Mouse (Mus musculus) liver, adult 2 months (tissue): ENCODE measurements around the gene Tubb5. TPM values are rescaled to one million over a fixed set of nuclear protein-coding genes. Genes with fewer than 3 reads are reported as not detected.

ENCODE experiments used
- DNase-seq: peaks from one replicate; pipeline ENCODE4 v3.0.0-alpha.2; 2011; ENCODE audit warnings: low read depth, low spot score; ENCODE audit errors: extremely low read depth
- H3K27ac ChIP-seq: fragments of 200-500 bp; replicated peaks from 2 replicates; pipeline ENCODE4 v1.5.1; 2012; ENCODE audit warnings: low read depth, mild to moderate bottlenecking, control low read depth, inconsistent platforms, low read length; ENCODE audit not compliant: insufficient read depth
- H3K27me3 ChIP-seq: fragments of 200-500 bp; 2 replicates; pipeline ENCODE4 v1.6.1; 2012; ENCODE audit warnings: mild to moderate bottlenecking, moderate library complexity, low read length, inconsistent platforms; ENCODE audit not compliant: control insufficient read depth, insufficient read depth
- H3K36me3 ChIP-seq: fragments of 200-500 bp; 2 replicates; pipeline ENCODE4 v1.6.1; 2012; ENCODE audit warnings: low read length, inconsistent platforms; ENCODE audit not compliant: control insufficient read depth, insufficient read depth
- H3K4me1 ChIP-seq: fragments of 200-500 bp; 2 replicates; pipeline ENCODE4 v1.6.1; 2011; ENCODE audit warnings: low read length; ENCODE audit not compliant: control insufficient read depth, insufficient read depth
- H3K4me3 ChIP-seq: fragments of 200-500 bp; 2 replicates; pipeline ENCODE4 v1.5.1; 2011; ENCODE audit warnings: low read depth, mild to moderate bottlenecking, control low read depth, low read length, moderate library complexity; ENCODE audit not compliant: insufficient read depth
- H3K79me2 ChIP-seq: fragments of 200-500 bp; 2 replicates; pipeline ENCODE4 v1.6.1; 2012; ENCODE audit warnings: inconsistent platforms, mild to moderate bottlenecking, low read length, moderate library complexity; ENCODE audit not compliant: control insufficient read depth, insufficient read depth
- H3K9ac ChIP-seq: fragments of 200-500 bp; 2 replicates; pipeline ENCODE4 v1.6.1; 2012; ENCODE audit warnings: low read depth, mild to moderate bottlenecking, control low read depth, inconsistent platforms, low read length
- CTCF ChIP-seq: fragments of 200-500 bp; IDR thresholded peaks from 2 replicates; pipeline ENCODE4 v1.5.1; 2011; ENCODE audit warnings: low read depth, low read length, control low read depth
- POLR2A ChIP-seq: fragments of 200-500 bp; IDR thresholded peaks from 2 replicates; pipeline ENCODE4 v1.6.1; 2011; ENCODE audit warnings: low read length, control low read depth; ENCODE audit not compliant: insufficient read depth; ENCODE audit errors: extremely low read depth
- WGBS: fragments of 180-500 bp; shearing (Covaris S2); methylation state at CpG from one replicate; pipeline ENCODE4 v1.1.7; 2018; 5-methylcytosine and 5-hydroxymethylcytosine counted together
- polyA plus RNA-seq: library from polyadenylated mRNA; depleted of rRNA; stranded (reverse); fragments of >200 nt; gene quantifications from 2 replicates; pipeline ENCODE4 v1.2.3, GENCODE M21; 2012
- total RNA-seq: library from RNA; depleted of rRNA; stranded (reverse); fragments of >200 nt; gene quantifications from 2 replicates; pipeline ENCODE4 v1.2.3, GENCODE M21; 2014

Gene Tubb5
- total and polyA plus RNA-seq, 2 experiments = 37.5 to 62.2 TPM

- Histone ChIP-seq H3K4me1 (peaks cover 5% of the 10 kb centered on the region), H3K27ac (no peak overlapping the region), H3K4me3 (no peak overlapping the region), H3K9ac (no peak overlapping the region), H3K36me3 (no peaks in the 10 kb centered on the region), H3K79me2 (0 out of 2 replicates have a peak, but pooled peaks cover under 1% of the 10 kb centered on the region), H3K27me3 (no peaks in the 10 kb centered on the region)
- no peak for DNase-seq
- 73% methylated on average over 6 of the region's 6 CpGs for WGBS
- TF ChIP-seq CTCF (no peak), POLR2A (no peak)
Measured at GRCm38 (mm10) chr17:35874721-35875120, 36.6 kb upstream of the Tubb5 start.

DNA sequence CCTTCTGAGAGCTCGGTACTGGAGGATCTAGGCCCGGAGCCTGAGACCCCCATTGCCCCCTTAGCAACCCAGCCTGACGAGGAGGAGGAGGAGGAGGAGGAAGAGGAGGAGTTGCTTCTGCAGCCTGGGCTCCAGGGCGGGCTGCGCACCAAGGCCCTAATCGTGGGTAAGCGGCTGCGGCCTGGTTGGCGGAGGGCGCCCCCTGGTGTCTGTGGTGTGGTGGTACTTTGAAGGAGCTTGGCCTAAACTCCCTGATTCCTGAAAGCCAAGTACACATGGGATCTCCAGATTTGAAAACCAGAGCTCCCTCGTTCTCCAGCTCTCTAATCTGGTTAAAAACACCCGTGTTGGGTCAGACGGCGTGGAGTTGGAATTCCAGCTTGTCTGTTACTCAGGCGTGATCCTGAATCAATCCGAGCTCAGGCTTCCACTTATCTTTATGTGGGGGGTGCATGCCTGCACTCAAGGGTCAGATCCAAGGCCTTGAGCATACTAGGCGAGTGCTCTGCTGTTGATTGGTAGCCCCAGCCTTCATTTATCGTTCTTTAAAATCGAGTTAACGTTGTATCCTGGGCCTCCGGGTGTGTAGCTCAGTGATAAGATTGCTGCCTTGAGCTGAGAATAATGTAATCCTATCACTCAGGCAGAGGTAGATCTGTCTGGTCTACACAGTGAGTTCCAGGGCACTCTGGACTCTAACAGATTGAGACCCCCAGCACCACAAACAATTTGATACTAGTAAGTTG, 35.8 kb upstream of the Tubb5 start:
- Histone ChIP-seq H3K79me2 (no peaks in the 10 kb centered on the region), H3K9ac (no peak overlapping the region), H3K27ac (no peak overlapping the region), H3K36me3 (no peaks in the 10 kb centered on the region), H3K4me3 (no peak overlapping the region), H3K4me1 (peaks cover 5% of the 10 kb centered on the region), H3K27me3 (no peaks in the 10 kb centered on the region)
- DNase-seq = peak; percentile 50
- TF ChIP-seq POLR2A (no peak), CTCF (peak; percentile 94)
- 24% methylated on average over 21 of the region's 21 CpGs for WGBS

DNA sequence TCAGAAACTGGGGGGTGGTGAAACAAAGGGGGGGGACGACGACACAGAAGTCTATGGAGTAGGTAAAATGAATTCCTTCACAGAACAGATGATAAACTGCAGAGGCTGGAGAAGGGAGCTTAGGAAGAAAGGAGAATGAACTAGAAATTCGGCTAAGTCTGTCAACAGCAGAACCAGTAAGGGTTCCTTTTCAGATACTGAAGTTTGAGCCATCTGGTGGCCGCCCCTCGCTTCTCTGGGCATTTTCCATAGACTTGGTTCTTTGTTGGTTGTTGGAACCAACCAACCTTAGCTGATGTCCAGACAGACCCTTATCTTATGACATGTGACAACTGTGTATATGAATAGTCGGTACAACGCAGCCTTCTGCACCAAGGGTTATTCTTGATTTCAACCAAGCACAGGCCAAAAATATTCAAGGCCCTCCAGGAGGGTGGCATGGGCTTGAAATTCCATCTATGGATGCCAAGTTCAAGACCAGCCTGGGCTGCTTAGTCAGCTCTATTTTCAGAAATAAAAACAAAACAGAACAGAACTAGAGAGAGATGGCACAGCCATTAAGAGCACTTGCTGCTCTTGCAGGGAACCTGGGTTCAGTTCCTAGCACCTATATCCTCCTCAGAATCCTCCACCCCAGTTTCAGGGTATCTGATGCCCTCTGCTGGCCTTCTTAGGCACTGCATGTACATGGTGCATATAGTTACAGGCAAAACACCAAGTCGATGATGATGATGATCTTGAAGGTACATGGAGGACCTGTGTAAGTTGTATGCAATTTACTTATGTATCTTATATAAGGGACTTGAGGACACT, 33.0 kb upstream of the Tubb5 start:
- no peaks in the 10 kb centered on the region for H3K79me2 ChIP-seq
- peak overlapping the region; percentile 79 for H3K27ac ChIP-seq
- no peaks in the 10 kb centered on the region for H3K36me3 ChIP-seq
- WGBS = 69% methylated on average over 8 of the region's 8 CpGs
- peak; percentile 26; the same call in 1 of the 2 replicates for TF ChIP-seq CTCF
- TF ChIP-seq POLR2A = no peak
- H3K4me3 ChIP-seq = no peak overlapping the region
- peaks cover 5% of the 10 kb centered on the region for H3K4me1 ChIP-seq
- no peak overlapping the region for H3K9ac ChIP-seq
- DNase-seq = no peak
- no peaks in the 10 kb centered on the region; the same call in 1 of the 2 replicates for H3K27me3 ChIP-seq

DNA sequence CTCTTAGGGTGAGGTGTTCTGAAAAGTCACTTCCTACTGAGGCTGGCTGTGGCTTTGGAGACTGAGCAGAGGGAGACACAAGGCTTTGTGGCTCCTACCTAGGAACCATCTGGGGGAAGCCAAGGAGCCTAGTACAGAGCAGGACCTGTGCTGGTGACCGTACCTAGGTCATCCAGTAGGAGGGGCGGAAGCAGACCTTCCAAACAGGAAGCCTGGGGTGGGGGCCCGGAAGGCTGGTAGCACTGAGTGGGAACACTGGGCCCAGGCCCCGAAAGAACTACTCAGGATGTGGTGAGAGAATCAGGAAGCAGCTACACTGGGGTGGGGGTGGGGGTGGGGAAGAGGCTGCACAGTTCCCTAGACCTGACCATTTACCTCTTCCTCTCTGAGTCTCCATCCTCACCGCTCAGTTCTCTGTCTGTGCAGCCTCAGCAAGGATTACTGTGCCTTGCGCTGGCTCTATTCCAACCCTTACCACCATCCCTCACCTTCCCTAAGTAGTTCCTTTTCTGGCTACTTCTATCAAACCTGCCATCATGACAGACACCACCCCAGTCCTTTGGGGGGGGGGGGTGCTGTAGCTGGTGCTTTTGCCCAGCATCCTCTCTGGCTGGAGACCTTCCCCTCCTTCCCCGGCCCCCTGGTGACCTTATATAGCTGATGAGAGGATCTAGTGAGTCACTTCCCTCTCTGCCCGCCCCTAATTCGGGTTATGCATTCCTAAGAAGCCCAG, 32.2 kb upstream of the Tubb5 start:
- Histone ChIP-seq H3K9ac (peak overlapping the region; percentile 19; the same call in 1 of the 2 replicates), H3K79me2 (no peaks in the 10 kb centered on the region), H3K27me3 (peaks cover 6% of the 10 kb centered on the region; the same call in 1 of the 2 replicates), H3K36me3 (no peaks in the 10 kb centered on the region), H3K27ac (peak overlapping the region; percentile 81), H3K4me1 (peaks cover 6% of the 10 kb centered on the region), H3K4me3 (peak overlapping the region; percentile 13)
- no peak for TF ChIP-seq POLR2A
- TF ChIP-seq CTCF = no peak
- WGBS = 70% methylated on average over 9 of the region's 9 CpGs
- DNase-seq = peak; percentile 24

DNA sequence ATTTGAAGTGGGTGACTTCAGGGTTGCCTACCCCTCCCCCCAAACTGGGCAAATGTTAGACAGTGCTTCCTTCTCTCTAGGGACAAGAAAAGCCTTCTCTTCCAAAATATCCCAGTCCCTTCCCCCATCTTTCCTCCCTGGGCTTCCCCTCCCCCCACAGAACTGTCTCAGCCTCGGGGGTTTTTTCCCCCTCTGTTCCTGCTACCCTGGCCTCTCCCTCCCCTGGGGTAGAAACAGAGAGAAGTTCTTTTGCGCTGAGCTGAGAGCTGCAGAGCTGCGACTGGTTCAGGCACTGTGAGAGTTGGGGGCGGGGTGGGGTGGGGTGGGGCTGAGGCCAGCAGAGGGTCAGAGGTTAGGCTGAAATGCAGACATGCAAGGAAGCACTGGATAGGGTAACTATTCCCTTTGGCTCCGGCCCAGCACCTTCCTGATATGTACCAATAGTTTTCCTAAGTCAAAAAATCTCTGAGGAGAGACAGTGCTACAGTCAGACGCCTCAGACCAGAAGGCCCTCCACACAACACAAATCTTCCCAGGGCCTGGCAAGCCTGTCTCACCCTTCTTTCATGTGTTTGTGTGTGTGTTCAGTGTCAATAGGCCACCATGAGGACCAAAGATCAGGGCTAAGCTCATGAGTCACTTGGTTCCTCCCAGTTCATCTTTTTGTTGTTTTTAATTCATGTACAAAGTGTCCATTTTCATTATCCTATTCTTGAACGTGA, 31.4 kb upstream of the Tubb5 start:
- Histone ChIP-seq H3K27me3 (peaks cover 6% of the 10 kb centered on the region; the same call in 1 of the 2 replicates), H3K36me3 (no peaks in the 10 kb centered on the region), H3K27ac (peak overlapping the region; percentile 84), H3K79me2 (no peaks in the 10 kb centered on the region), H3K9ac (peak overlapping the region; percentile 53), H3K4me1 (peaks cover 6% of the 10 kb centered on the region), H3K4me3 (peak overlapping the region; percentile 77)
- TF ChIP-seq POLR2A (no peak), CTCF (no peak)
- WGBS = under 1% methylated on average over 7 of the region's 7 CpGs
- DNase-seq = peak; percentile 62
